Mouse (Mus musculus) intestine, embryonic 16.5 days (tissue): ENCODE results near the gene Ubald2. TPM values are rescaled to one million over a fixed set of nuclear protein-coding genes. Genes with fewer than 3 reads are reported as not detected.

ENCODE experiments used
- ATAC-seq: fragments of 200-750 bp; cut with Nextera tagmentation; 2 replicates; pipeline ENCODE4 v1.8.0; 2017; ENCODE audit warnings: moderate TSS enrichment, moderate library complexity
- H3K27ac ChIP-seq: fragments of 300-500 bp; sonication (generic); 2 replicates; pipeline ENCODE4 v1.5.1; 2014; ENCODE audit warnings: mild to moderate bottlenecking, low read length
- H3K27me3 ChIP-seq: fragments of 300-500 bp; sonication (generic); replicated peaks from 2 replicates; pipeline ENCODE4 v1.6.1; 2014; ENCODE audit warnings: low read length, control low read depth, mixed read lengths; ENCODE audit not compliant: control insufficient read depth, insufficient read depth
- H3K36me3 ChIP-seq: fragments of 300-500 bp; sonication (generic); 2 replicates; pipeline ENCODE4 v1.6.1; 2014; ENCODE audit warnings: low read length, control low read depth; ENCODE audit not compliant: control insufficient read depth, insufficient read depth
- H3K4me1 ChIP-seq: fragments of 300-500 bp; sonication (generic); 2 replicates; pipeline ENCODE4 v1.6.1; 2014; ENCODE audit warnings: low read length, control low read depth, mixed read lengths; ENCODE audit not compliant: control insufficient read depth, insufficient read depth
- H3K4me2 ChIP-seq: fragments of 300-500 bp; sonication (generic); 2 replicates; pipeline ENCODE4 v1.6.1; 2014; ENCODE audit warnings: low read depth, low read length, control low read depth
- H3K4me3 ChIP-seq: fragments of 300-500 bp; sonication (generic); 2 replicates; pipeline ENCODE4 v1.5.1; 2014; ENCODE audit warnings: mild to moderate bottlenecking, low read length
- H3K9ac ChIP-seq: fragments of 300-500 bp; sonication (generic); 2 replicates; pipeline ENCODE4 v1.6.1; 2014; ENCODE audit warnings: low read depth, low read length
- H3K9me3 ChIP-seq: fragments of 300-500 bp; sonication (generic); 2 replicates; pipeline ENCODE4 v1.6.1; 2016; ENCODE audit warnings: low read length, control low read depth; ENCODE audit not compliant: control insufficient read depth
- WGBS: fragments of 180-500 bp; shearing (Covaris S2); extraction: QIAGEN DNeasy Blood & Tissue Kit; methylation state at CpG from one replicate; pipeline ENCODE4 v1.1.7; 2014; 5-methylcytosine and 5-hydroxymethylcytosine counted together
- polyA plus RNA-seq: library from polyadenylated mRNA; unstranded; fragments of >200 nt; fragmentation: Nextera tagmentation; extraction: Ambion mirVana; gene quantifications from 2 replicates; pipeline ENCODE4 v1.2.1, GENCODE M21; 2015

Ubald2 gene
- polyA plus RNA-seq, 1 experiment from 2014 or later = 47.2 TPM

- Histone ChIP-seq H3K9me3 (no peaks in the 10 kb centered on the region), H3K27ac (peak overlapping the region; percentile 96), H3K4me1 (peaks cover 29% of the 10 kb centered on the region), H3K36me3 (no peaks in the 10 kb centered on the region), H3K9ac (peak overlapping the region; percentile 47), H3K27me3 (no peaks in the 10 kb centered on the region), H3K4me3 (peak overlapping the region; percentile 21), H3K4me2 (peak overlapping the region; percentile 27)
- ATAC-seq = peak; percentile 39
- 38% methylated on average over 11 of the region's 11 CpGs for WGBS
These were observed 2.3 kb upstream of the Ubald2 start for GRCm38 (mm10) chr11:116431428-116432077.

DNA sequence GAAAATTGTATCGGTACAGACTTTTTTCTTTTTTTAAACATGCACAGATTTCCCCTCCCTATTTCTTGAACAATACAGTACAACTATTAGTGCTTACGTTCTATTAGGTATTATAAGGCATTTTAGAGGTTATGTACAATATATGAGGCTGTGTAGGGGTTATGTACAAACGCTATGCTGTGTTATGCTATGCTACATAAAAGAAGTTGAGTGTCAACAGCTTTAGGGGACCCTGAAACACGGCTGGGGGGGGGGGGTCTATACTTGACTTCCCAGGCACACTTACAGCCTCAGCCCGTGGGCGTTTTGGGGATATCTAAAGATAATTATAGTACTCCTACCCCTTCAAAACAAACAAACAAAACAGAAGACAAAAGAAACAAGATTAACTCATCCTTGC lies 1.8 kb upstream of the Ubald2 start:
- no peaks in the 10 kb centered on the region for H3K36me3 ChIP-seq
- no peak for ATAC-seq
- 51% methylated on average over 6 of the region's 6 CpGs for whole genome bisulfite sequencing
- H3K4me2 ChIP-seq = peak overlapping the region; percentile 27; the same call in 1 of the 2 replicates
- H3K4me1 ChIP-seq = peaks cover 34% of the 10 kb centered on the region
- no peak overlapping the region for H3K4me3 ChIP-seq
- 0 out of 2 replicates have a peak overlapping the region, but pooled peaks have one; percentile 38 for H3K9ac ChIP-seq
- peak overlapping the region; percentile 96 for H3K27ac ChIP-seq
- no peaks in the 10 kb centered on the region for H3K27me3 ChIP-seq
- no peaks in the 10 kb centered on the region for H3K9me3 ChIP-seq

GRCm38 (mm10) chr11:116432593-116433355 lies 1.1 kb upstream of the Ubald2 start:
- 59% methylated on average over 8 of the region's 8 CpGs for WGBS
- Histone ChIP-seq H3K9ac (0 out of 2 replicates have a peak overlapping the region, but pooled peaks have one; percentile 38), H3K4me3 (no peak overlapping the region)

DNA sequence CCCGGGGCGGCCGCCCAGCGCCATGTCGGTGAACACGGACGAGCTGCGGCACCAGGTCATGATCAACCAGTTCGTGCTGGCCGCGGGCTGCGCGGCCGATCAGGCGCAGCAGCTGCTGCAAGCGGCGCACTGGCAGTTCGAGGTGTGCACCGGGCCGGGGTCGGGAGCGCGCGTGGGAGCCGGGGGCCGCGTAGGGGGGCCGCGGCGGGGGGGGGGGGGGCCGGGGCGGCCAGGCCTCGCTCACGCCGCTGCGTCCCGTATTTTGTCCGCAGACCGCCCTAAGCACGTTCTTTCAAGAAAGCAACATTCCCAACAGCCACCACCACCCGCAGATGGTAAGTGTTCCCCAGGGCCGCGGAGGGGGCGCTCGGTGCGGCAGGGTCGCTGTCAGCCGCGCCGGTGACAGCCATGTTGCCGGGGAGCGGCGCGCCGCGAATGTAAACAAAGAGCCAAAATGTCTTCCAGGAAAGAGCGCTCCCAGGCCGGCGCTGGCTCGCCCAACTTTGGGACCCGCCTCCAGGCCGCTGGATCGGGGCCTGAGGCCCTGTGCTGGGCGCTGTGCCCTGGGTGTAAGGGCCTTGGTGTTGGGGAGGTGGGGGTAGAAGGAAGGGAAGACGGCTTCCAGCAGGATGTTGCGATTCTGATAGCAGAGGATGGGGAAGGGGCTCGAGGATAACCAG lies 533 bp downstream of the Ubald2 start:
- Histone ChIP-seq H3K27ac (peak overlapping the region; percentile 97), H3K4me2 (peak overlapping the region; percentile 82), H3K4me1 (peaks cover 34% of the 10 kb centered on the region), H3K27me3 (no peaks in the 10 kb centered on the region), H3K9ac (peak overlapping the region; percentile 94), H3K36me3 (no peaks in the 10 kb centered on the region; the same call in 1 of the 2 replicates), H3K4me3 (peak overlapping the region; percentile 89), H3K9me3 (no peaks in the 10 kb centered on the region)
- WGBS = under 1% methylated on average over 31 of the region's 67 CpGs
- no peak for ATAC-seq

More at GRCm38 (mm10) chr11:116432593-116433355, 1.1 kb upstream of the Ubald2 start:
- H3K27ac ChIP-seq = peak overlapping the region; percentile 96
- no peak overlapping the region for H3K4me2 ChIP-seq
- H3K36me3 ChIP-seq = no peaks in the 10 kb centered on the region; the same call in 1 of the 2 replicates
- peaks cover 36% of the 10 kb centered on the region for H3K4me1 ChIP-seq
- no peak for ATAC-seq
- H3K9me3 ChIP-seq = no peaks in the 10 kb centered on the region
- no peaks in the 10 kb centered on the region for H3K27me3 ChIP-seq

DNA sequence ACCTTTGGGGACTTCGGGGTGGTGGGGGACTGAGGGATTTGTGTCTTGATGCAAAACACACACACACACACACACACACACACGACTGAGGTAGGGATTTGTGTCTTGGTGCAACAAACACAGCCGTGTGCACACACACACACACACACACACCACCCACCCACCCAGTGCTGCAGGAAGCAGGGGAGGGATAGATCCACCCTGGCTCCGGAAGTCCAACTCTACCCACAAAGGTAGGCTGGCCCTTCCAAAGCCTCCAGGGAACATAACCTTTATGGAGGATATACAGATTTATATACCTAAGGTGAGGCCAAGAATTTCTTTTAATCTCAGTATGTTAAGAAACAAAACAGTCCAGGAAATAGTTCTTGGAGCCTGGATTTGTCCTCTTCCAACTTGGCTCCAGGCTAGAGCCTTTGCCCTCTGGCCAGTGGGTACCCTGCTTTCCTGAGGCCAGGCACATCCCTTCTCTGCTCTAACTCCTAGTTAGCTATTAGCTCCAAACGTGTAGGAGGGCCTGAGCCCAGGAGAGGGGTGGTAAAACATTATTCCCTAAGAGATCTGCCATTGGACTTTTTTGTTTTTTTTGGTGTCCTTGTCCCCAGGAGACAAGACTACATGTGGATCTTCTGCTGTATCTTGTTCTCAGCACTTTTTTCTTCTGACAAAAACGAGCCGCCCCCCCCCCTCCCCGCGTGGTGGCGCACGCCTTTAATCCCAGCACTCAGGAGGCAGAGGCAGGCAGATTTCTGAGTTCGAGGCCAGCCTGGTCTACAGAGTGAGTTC lies 1.3 kb downstream of the Ubald2 start:
- ATAC-seq = no peak
- H3K9ac ChIP-seq = peak overlapping the region; percentile 94
- H3K27ac ChIP-seq = peak overlapping the region; percentile 97
- no peaks in the 10 kb centered on the region; the same call in 1 of the 2 replicates for H3K36me3 ChIP-seq
- H3K4me3 ChIP-seq = peak overlapping the region; percentile 89
- H3K4me1 ChIP-seq = peaks cover 34% of the 10 kb centered on the region
- WGBS = 48% methylated on average over 12 of the region's 12 CpGs
- H3K9me3 ChIP-seq = no peaks in the 10 kb centered on the region
- H3K27me3 ChIP-seq = no peaks in the 10 kb centered on the region
- peak overlapping the region; percentile 82 for H3K4me2 ChIP-seq

GRCm38 (mm10) chr11:116435992-116436724 lies 2.3 kb downstream of the Ubald2 start:
- no peak for ATAC-seq
- Histone ChIP-seq H3K27me3 (no peaks in the 10 kb centered on the region), H3K4me2 (peak overlapping the region; percentile 82), H3K9me3 (no peaks in the 10 kb centered on the region), H3K9ac (peak overlapping the region; percentile 94), H3K4me1 (peaks cover 27% of the 10 kb centered on the region), H3K27ac (peak overlapping the region; percentile 97), H3K36me3 (no peaks in the 10 kb centered on the region; the same call in 1 of the 2 replicates), H3K4me3 (peak overlapping the region; percentile 89)
- WGBS = 36% methylated on average over 5 of the region's 5 CpGs

- H3K27ac ChIP-seq = peak overlapping the region; percentile 97
- 44% methylated on average over 4 of the region's 4 CpGs for WGBS
- H3K4me2 ChIP-seq = peak overlapping the region; percentile 82
- H3K9me3 ChIP-seq = no peaks in the 10 kb centered on the region
- H3K27me3 ChIP-seq = no peaks in the 10 kb centered on the region
- H3K4me1 ChIP-seq = peaks cover 27% of the 10 kb centered on the region
- H3K4me3 ChIP-seq = peak overlapping the region; percentile 89
- peak overlapping the region; percentile 94 for H3K9ac ChIP-seq
- H3K36me3 ChIP-seq = no peaks in the 10 kb centered on the region; the same call in 1 of the 2 replicates
- peak; percentile 19 for ATAC-seq
These were observed 2.9 kb downstream of the Ubald2 start for GRCm38 (mm10) chr11:116436725-116437331.

DNA sequence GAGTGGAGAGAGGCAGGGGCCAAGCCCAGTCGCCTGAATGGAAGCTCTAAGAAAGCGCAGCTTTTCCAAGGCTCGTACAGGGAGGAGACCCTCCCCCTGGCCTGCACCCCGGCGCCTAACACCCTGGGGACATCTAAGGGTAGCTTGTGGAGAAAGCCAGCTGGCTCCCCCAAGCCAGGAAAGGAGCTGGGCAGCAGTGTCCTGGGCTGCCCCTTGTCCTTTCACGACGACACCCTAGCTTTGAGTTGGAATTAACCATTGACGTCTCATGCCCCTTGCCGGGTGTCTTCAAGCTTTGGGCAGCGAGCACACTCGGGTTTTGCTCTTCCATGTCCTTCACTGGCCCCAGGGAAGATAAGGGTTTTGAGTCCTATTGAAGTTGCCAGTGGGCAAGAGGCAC lies 3.6 kb downstream of the Ubald2 start:
- ATAC-seq = no peak
- H3K4me1 ChIP-seq = peaks cover 27% of the 10 kb centered on the region
- no peak overlapping the region for H3K4me2 ChIP-seq
- H3K9ac ChIP-seq = peak overlapping the region; percentile 94
- H3K9me3 ChIP-seq = no peaks in the 10 kb centered on the region
- WGBS = 78% methylated on average over 11 of the region's 11 CpGs
- H3K27ac ChIP-seq = no peak overlapping the region
- H3K36me3 ChIP-seq = no peaks in the 10 kb centered on the region; the same call in 1 of the 2 replicates
- no peaks in the 10 kb centered on the region for H3K27me3 ChIP-seq
- H3K4me3 ChIP-seq = no peak overlapping the region
